Mouse (Mus musculus): Measurements from ENCODE around the gene Xirp2.
"Not testable (repeated sequence)": the region's sequence is repeated elsewhere in the genome, so short reads cannot be mapped to it uniquely, and the experiment has no call there.

Gene Xirp2

DNA sequence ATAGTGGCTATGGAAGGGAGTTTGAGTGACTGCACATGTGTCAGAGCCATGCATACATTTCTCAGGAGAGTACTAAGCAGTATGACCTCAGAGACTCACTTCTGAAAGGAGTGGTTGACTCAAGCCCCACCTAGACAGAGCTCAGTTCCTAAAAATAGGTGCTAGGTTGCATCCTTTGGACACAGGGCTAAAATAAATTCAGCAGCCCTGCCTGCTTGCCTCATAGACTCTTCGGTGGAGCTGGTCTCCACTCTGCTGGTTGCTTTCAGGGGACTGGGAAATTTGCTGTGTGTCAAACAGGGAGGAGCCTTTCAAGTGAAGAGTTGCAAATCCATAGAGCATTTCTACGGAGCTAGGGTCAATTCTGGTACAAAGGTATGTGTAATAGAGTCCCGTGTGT, at the start of gene Xirp2:
TSS of gene Xirp2 (plus strand) at position 223 of the 400 bp plus-strand sequence.
- no peak for DNase-seq (ENCODE audit: low read depth)

GRCm38 (mm10) chr2:67413425-67413824, 32.4 kb upstream of the Xirp2 start, which contains the start of gene Gm21830:
Gm21830 (plus strand) TSS chr2:67413725.
- DNase-seq (ENCODE audit: low read depth) = not testable (repeated sequence)

- DNase-seq (ENCODE audit: low read depth) = no peak
Observed at GRCm38 (mm10) chr2:67420853-67421252, 24.9 kb upstream of the Xirp2 start.

- no peak for DNase-seq (ENCODE audit: low read depth)
Observed at GRCm38 (mm10) chr2:67422799-67423198, 23.0 kb upstream of the Xirp2 start.

GRCm38 (mm10) chr2:67433081-67433480, 12.7 kb upstream of the Xirp2 start, which contains the start of gene Gm26727:
Gm26727 (minus strand) TSS chr2:67433181.
- DNase-seq (ENCODE audit: low read depth) = no peak

DNA sequence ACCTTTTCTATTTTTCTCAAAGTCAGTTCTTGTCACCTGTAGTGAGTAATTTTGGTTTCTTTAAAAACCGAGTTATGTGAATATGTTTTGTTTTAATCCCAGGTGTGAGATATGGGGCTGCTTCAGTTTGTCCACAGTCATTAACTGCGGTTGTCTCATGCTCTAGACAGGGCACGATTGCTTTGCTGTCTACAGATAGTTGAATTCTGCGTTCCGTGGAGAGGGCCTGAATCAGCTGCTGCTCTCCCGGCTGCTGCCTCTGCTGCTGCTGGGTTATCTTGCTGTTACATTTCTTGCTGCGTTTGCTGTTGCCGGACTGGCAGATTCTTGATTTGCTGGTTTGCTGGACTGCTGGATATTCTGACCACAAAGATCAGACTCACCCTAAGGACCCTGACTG, 7.5 kb upstream of the Xirp2 start:
- DNase-seq (ENCODE audit: low read depth) = no peak

GRCm38 (mm10) chr2:67446772-67447171, 970 bp downstream of the Xirp2 start:
- no peak for DNase-seq (ENCODE audit: low read depth)

GRCm38 (mm10) chr2:67447206-67447605, 1.4 kb downstream of the Xirp2 start:
- peak; percentile 20 for DNase-seq (ENCODE audit: low read depth)

- DNase-seq (ENCODE audit: low read depth) = no peak
Observed at GRCm38 (mm10) chr2:67460857-67461256, 15.1 kb downstream of the Xirp2 start.

- no peak for DNase-seq (ENCODE audit: low read depth)
Observed at GRCm38 (mm10) chr2:67467036-67467435, 21.2 kb downstream of the Xirp2 start.

- DNase-seq (ENCODE audit: low read depth) = not testable (repeated sequence)
Observed at GRCm38 (mm10) chr2:67470030-67470429, 24.2 kb downstream of the Xirp2 start.

- DNase-seq (ENCODE audit: low read depth) = peak; percentile 67
Observed at GRCm38 (mm10) chr2:67477753-67478152, 32.0 kb downstream of the Xirp2 start.

DNA sequence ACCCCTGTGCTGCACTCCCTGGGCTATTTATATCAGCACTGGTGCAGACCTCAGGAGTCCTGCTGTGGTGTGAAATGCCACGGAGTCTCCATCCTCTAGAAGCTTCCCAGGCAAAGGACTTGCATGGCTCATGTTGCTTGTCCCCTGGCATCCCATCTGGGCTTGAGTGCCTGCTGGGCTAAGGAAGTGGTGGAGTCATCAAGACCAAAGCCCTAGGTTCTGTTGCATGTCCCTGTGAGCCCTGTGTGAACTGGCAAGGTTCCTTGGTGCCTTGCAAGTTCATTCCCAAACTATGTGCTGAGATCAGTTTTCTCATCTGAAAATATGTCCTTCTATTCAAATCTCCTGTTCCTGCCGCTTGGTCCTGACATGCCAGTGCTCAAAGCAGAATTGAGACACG, 35.2 kb downstream of the Xirp2 start:
- no peak for DNase-seq (ENCODE audit: low read depth)

DNA sequence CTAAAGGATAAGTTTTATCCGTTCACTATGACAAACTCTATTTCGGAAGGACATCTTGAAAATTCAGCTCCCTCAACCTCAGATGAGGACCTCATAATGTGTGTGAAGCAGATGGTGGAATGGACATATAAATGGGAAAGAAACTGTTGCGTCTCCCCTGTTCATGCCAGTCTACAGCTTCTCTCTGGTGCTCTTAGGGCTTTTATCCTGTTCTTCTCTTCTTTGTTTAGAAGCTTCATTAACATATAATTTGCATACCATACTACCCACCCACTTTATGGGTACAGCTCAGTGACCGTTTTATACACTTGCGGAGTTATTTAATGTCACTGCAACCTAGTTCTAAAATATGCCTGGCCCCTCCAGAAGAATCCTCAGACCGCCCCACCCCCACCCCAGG, 40.9 kb downstream of the Xirp2 start:
- no peak for DNase-seq (ENCODE audit: low read depth)

GRCm38 (mm10) chr2:67487162-67487561, 41.4 kb downstream of the Xirp2 start:
- no peak for DNase-seq (ENCODE audit: low read depth)

GRCm38 (mm10) chr2:67488465-67489127, 42.8 kb downstream of the Xirp2 start:
- DNase-seq (ENCODE audit: low read depth) = no peak

DNA sequence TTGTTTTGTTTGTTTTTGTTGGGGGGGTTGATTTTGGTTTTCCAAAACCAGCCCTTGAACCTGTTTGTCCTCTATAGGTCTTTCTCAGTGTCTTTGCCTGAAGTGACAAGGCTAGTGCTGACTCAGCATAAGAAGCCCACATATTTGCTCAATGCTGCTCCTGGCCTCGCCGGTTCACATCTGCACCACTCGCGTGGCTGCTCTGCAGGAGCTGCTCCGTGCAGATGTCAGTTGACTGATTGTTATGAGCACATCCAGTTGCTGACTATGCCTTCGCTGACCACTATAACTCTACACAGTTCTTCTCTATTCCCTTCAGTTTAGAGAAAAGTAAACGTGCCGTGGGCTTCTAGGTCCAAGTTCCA, 43.3 kb downstream of the Xirp2 start:
- no peak for DNase-seq (ENCODE audit: low read depth)

GRCm38 (mm10) chr2:67505457-67505856, 59.7 kb downstream of the Xirp2 start:
- DNase-seq (ENCODE audit: low read depth) = no peak

- no peak for DNase-seq (ENCODE audit: low read depth)
Observed at GRCm38 (mm10) chr2:67516405-67516804, 70.6 kb downstream of the Xirp2 start.

- peak; percentile 8 for DNase-seq (ENCODE audit: low read depth)
Observed at GRCm38 (mm10) chr2:67535347-67535746, 89.5 kb downstream of the Xirp2 start.

DNA sequence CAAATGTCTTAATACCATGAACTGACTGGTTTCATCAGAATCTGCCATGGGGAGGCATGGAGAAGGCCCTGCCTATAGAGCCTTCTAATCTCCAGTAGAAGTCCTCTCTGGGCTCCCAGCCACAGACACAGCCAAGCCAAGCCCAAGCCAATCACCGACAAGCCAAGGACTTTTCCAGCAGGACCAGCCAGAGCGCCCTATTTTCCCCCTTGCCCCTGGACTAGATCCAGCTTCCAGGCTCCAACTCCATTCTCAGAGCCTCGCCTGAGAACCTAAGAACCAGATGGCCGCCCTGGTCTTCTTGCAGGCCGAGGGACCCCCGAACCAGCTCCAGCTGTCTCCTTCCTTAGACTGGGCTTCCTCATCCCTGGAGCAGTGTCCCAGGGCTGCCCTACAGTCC, 93.6 kb downstream of the Xirp2 start:
- no peak for DNase-seq (ENCODE audit: low read depth)

DNA sequence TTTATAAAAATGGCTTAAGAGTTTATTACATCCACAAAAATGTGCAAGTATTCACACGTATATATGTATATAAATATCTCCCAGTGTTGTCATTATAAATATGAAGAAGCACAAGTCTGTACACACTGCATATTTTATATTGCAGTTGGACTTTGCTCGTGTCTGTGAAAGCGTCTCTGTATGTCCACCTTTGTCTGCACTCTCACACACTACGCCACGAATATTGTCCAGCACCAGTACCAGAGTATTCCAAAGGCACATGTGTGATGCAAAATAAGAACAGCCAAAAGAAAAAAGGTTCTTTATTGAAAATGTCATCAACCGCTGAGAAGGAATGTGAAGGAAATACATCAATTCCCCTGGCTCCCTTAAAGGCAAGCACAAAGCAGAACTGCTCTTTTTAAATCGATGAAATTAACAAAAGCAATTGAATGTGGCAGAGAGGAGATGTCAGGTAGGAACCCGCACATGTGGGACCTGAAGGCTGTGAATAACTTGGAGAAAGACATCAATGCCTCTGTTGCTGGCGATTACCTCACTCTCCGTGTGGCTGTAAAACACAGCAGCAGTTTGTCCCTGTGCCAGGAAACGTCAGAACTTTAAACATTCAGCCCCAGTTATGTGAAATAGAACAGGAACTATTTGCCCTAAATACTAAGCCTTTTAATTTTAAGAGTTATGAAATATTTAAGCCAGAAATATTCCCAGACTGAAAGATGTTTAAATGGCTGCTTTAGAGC, 96.3 kb downstream of the Xirp2 start:
- DNase-seq (ENCODE audit: low read depth) = peak; percentile 26

DNA sequence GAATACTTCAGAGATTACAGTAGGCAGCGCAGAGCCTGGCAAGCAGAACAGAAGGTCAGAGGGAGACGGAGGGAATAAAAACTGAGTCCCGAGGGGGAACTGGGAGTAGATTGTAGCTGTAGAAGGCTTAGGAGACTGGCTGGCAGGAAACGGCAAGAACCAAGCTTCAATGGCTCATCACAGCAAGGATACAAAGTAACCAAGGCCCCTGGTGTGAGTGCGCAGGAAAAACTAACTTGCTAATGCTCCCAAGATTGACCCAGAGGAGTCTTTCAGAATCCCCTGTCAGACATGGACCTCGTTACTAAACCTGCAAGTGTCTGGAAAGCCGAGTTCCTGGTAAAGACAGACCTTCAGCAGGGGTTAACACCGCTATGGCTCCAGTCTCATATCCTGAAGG, 98.6 kb downstream of the Xirp2 start:
- DNase-seq (ENCODE audit: low read depth) = no peak

Data from NIH3T3 (cell line).